Mouse (Mus musculus) bone marrow macrophage, adult 2 months (primary cell): ENCODE results near the gene Nfib.

Experiments used
- CTCF ChIP-seq: IDR thresholded peaks from 2 replicates; pipeline ENCODE4 v1.5.1; 2012; ENCODE audit warnings: low read depth, mild to moderate bottlenecking, low read length, moderate library complexity
- POLR2A ChIP-seq: IDR thresholded peaks from 2 replicates; pipeline ENCODE4 v1.6.1; 2012; ENCODE audit warnings: mild to moderate bottlenecking, low read depth, low read length, borderline replicate concordance

GRCm38 (mm10) chr4:82709666-82710065 lies 4.1 kb upstream of the Nfib start:
- no peak for TF ChIP-seq CTCF
- no peak for TF ChIP-seq POLR2A
